Mouse (Mus musculus): Measurements from ENCODE around the gene Ccdc38.

Ccdc38 gene

GRCm38 (mm10) chr10:93611419-93612007 lies 71.1 kb downstream of the Ccdc38 start:
- peak; percentile 81 for DNase-seq

DNA sequence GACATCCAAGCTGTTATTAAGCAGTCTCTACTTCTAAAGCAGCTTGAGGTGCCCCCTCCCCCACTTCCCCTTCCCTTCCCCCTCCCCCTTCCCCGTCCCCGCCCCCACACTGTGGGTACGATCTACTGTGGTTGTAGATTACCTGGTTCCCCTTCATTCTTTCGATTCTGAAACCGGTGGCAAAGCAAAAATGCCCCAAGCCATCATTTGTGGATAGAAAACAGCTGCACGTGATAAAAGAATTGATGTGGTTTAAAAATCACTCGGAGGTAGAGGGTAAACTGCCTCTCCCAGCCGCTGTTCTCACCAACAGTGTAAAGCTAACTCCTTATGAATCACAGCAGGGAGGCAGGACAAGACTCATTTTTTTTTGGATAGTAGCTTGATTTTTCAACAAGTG lies 74.4 kb downstream of the Ccdc38 start:
- peak; percentile 9 for DNase-seq

- DNase-seq: peak; percentile 95
Measured at GRCm38 (mm10) chr10:93620438-93621179, 80.2 kb downstream of the Ccdc38 start.

- peak; percentile 70 for DNase-seq
Measured at GRCm38 (mm10) chr10:93623725-93624124, 83.3 kb downstream of the Ccdc38 start.

- peak; percentile 22 for DNase-seq
Measured at GRCm38 (mm10) chr10:93624151-93624550, 83.7 kb downstream of the Ccdc38 start.

DNA sequence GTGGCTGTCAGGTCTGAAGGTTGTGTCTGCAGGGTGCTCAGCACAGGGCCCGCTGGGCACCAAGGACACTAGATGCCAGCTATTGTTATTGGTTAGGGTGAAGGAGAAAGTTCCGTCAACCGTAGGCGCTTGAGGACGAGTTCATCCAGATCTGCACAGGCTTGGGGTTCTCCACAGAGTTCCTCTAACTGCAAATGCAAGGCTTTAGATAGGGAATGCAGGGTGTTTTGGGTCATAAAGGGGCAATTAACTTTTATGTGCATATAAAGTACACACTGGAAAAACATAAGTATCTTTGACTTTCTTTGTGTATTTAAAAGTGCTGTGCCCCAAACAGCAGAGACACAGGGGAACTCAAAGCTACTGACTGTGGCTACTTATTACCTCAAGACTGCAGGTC lies 89.9 kb downstream of the Ccdc38 start:
- no peak for DNase-seq

DNA sequence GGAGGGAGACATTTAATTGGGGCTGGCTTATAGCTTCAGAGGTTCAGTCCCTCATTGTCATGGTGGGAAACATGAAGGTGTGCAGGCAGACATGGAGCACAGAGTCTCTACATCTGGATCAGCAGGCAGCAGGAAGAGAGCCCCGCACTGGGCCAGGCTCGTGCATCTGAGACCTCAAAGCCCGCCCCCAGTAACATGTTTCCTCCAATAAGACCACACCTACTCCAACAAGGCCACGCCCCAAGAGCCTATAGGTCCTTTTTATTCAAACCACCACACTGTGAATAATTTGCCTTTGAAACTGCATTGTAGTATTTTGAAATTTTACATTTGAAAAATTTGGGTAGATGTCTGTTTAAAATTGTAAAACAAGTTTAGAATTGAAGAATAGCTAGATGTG lies 91.7 kb downstream of the Ccdc38 start:
- DNase-seq: no peak

GRCm38 (mm10) chr10:93633563-93633962 lies 93.1 kb downstream of the Ccdc38 start:
- DNase-seq: no peak

Data from heart, adult 11 months (tissue).